Mouse (Mus musculus) midbrain, postnatal 0 days (tissue): ENCODE measurements around the gene Eya2. TPM values are rescaled to one million over a fixed set of nuclear protein-coding genes. Genes with fewer than 3 reads are reported as not detected.

Experiments used
- ATAC-seq: fragments of 200-750 bp; cut with Nextera tagmentation; 2 replicates; pipeline ENCODE4 v1.8.0; 2017; ENCODE audit warnings: moderate number of reproducible peaks, mild to moderate bottlenecking, moderate TSS enrichment, moderate library complexity; ENCODE audit not compliant: low FRiP score
- DNase-seq: peaks from one replicate; pipeline ENCODE4 v3.0.0-alpha.2; 2015; ENCODE audit warnings: low spot score
- H3K27ac ChIP-seq: fragments of 300-500 bp; sonication (generic); 2 replicates; pipeline ENCODE4 v1.5.1; 2014; ENCODE audit warnings: low read depth, mild to moderate bottlenecking, low read length, mixed read lengths
- H3K27me3 ChIP-seq: fragments of 300-500 bp; sonication (generic); 2 replicates; pipeline ENCODE4 v1.6.1; 2014; ENCODE audit warnings: low read length, control low read depth, mixed read lengths; ENCODE audit not compliant: insufficient read depth
- H3K36me3 ChIP-seq: fragments of 300-500 bp; sonication (generic); 2 replicates; pipeline ENCODE4 v1.6.1; 2014; ENCODE audit warnings: low read length, control low read depth, mixed read lengths; ENCODE audit not compliant: insufficient read depth
- H3K4me1 ChIP-seq: fragments of 300-500 bp; sonication (generic); 2 replicates; pipeline ENCODE4 v1.6.1; 2014; ENCODE audit warnings: mild to moderate bottlenecking, control low read depth, antibody characterized with exemption, low read length, mixed read lengths; ENCODE audit not compliant: insufficient read depth
- H3K4me2 ChIP-seq: fragments of 300-500 bp; sonication (generic); 2 replicates; pipeline ENCODE4 v1.6.1; 2014; ENCODE audit warnings: low read depth, mild to moderate bottlenecking, low read length, mixed read lengths; ENCODE audit not compliant: poor library complexity, severe bottlenecking
- H3K4me3 ChIP-seq: fragments of 300-500 bp; sonication (generic); 2 replicates; pipeline ENCODE4 v1.5.1; 2014; ENCODE audit warnings: low read depth, mild to moderate bottlenecking, low read length, moderate library complexity
- H3K9ac ChIP-seq: fragments of 300-500 bp; sonication (generic); replicated peaks from 2 replicates; pipeline ENCODE4 v1.6.1; 2014; ENCODE audit warnings: mild to moderate bottlenecking, low read length, moderate library complexity, mixed read lengths; ENCODE audit not compliant: poor library complexity, severe bottlenecking
- H3K9me3 ChIP-seq: fragments of 300-500 bp; sonication (generic); 2 replicates; pipeline ENCODE4 v1.6.1; 2016; ENCODE audit warnings: low read length, control low read depth
- CTCF ChIP-seq: IDR thresholded peaks from 2 replicates; pipeline ENCODE4 v1.5.1; 2016; ENCODE audit warnings: antibody characterized with exemption, mild to moderate bottlenecking
- WGBS: fragments of 180-500 bp; shearing (Covaris S2); extraction: QIAGEN DNeasy Blood & Tissue Kit; methylation state at CpG from one replicate; pipeline ENCODE4 v1.1.7; 2014; 5-methylcytosine and 5-hydroxymethylcytosine counted together
- polyA plus RNA-seq: library from polyadenylated mRNA; unstranded; fragments of >200 nt; fragmentation: Nextera tagmentation; extraction: Ambion mirVana; gene quantifications from 2 replicates; pipeline ENCODE4 v1.2.1, GENCODE M21; 2015
- total RNA-seq: library from RNA; depleted of rRNA; stranded (reverse); fragments of >200 nt; gene quantifications from 2 replicates; pipeline ENCODE4 v1.2.3, GENCODE M21; 2014

Eya2 gene
- total and polyA plus RNA-seq, 2 experiments from 2014 or later = 7.1 to 21.6 TPM

- TF ChIP-seq CTCF = no peak
- Histone ChIP-seq H3K27ac (no peak overlapping the region), H3K9ac (no peak overlapping the region), H3K4me2 (no peak overlapping the region), H3K27me3 (no peaks in the 10 kb centered on the region), H3K4me1 (no peaks in the 10 kb centered on the region), H3K4me3 (no peak overlapping the region), H3K9me3 (no peaks in the 10 kb centered on the region), H3K36me3 (no peaks in the 10 kb centered on the region)
- ATAC-seq (no peak), DNase-seq (no peak)
- WGBS = 73% methylated on average over 8 of the region's 8 CpGs
These were observed 11.8 kb upstream of the Eya2 start for GRCm38 (mm10) chr2:165583044-165583443.

GRCm38 (mm10) chr2:165583518-165583917, 11.3 kb upstream of the Eya2 start:
- Histone ChIP-seq H3K27me3 (no peaks in the 10 kb centered on the region), H3K27ac (no peak overlapping the region), H3K9ac (no peak overlapping the region), H3K4me2 (no peak overlapping the region), H3K4me1 (no peaks in the 10 kb centered on the region), H3K4me3 (no peak overlapping the region), H3K36me3 (no peaks in the 10 kb centered on the region), H3K9me3 (no peaks in the 10 kb centered on the region)
- WGBS = 81% methylated on average over 4 of the region's 4 CpGs
- ATAC-seq (no peak), DNase-seq (peak; percentile 58)
- no peak for TF ChIP-seq CTCF

- whole genome bisulfite sequencing = 81% methylated on average over 3 of the region's 3 CpGs
- ATAC-seq = no peak
- H3K36me3 ChIP-seq = no peaks in the 10 kb centered on the region
- no peak overlapping the region for H3K4me2 ChIP-seq
- H3K9ac ChIP-seq = no peak overlapping the region
- no peak overlapping the region for H3K27ac ChIP-seq
- DNase-seq = no peak
- no peaks in the 10 kb centered on the region for H3K27me3 ChIP-seq
- TF ChIP-seq CTCF = no peak
- no peaks in the 10 kb centered on the region for H3K4me1 ChIP-seq
- H3K4me3 ChIP-seq = no peak overlapping the region
- H3K9me3 ChIP-seq = no peaks in the 10 kb centered on the region
These were observed 10.3 kb upstream of the Eya2 start for GRCm38 (mm10) chr2:165584563-165584962.

- Histone ChIP-seq H3K9me3 (no peaks in the 10 kb centered on the region), H3K36me3 (no peaks in the 10 kb centered on the region), H3K27me3 (peaks cover 5% of the 10 kb centered on the region; the same call in 1 of the 2 replicates), H3K9ac (no peak overlapping the region), H3K27ac (no peak overlapping the region), H3K4me1 (no peaks in the 10 kb centered on the region), H3K4me2 (no peak overlapping the region), H3K4me3 (no peak overlapping the region)
- ATAC-seq (no peak), DNase-seq (no peak)
- no peak for TF ChIP-seq CTCF
- WGBS = 86% methylated on average over 16 of the region's 16 CpGs
These were observed 4.1 kb upstream of the Eya2 start for GRCm38 (mm10) chr2:165590742-165591141.

GRCm38 (mm10) chr2:165593763-165594162, 1.1 kb upstream of the Eya2 start:
- DNase-seq (no peak), ATAC-seq (no peak)
- H3K4me3 ChIP-seq = no peak overlapping the region
- no peaks in the 10 kb centered on the region for H3K36me3 ChIP-seq
- peaks cover 5% of the 10 kb centered on the region; the same call in 1 of the 2 replicates for H3K27me3 ChIP-seq
- no peak overlapping the region for H3K9ac ChIP-seq
- WGBS = 97% methylated on average over 2 of the region's 2 CpGs
- H3K4me1 ChIP-seq = no peaks in the 10 kb centered on the region
- H3K9me3 ChIP-seq = no peaks in the 10 kb centered on the region
- H3K4me2 ChIP-seq = no peak overlapping the region
- TF ChIP-seq CTCF = peak; percentile 39
- H3K27ac ChIP-seq = no peak overlapping the region

GRCm38 (mm10) chr2:165595676-165596070, 841 bp downstream of the Eya2 start:
- ATAC-seq (no peak), DNase-seq (no peak)
- no peaks in the 10 kb centered on the region for H3K4me1 ChIP-seq
- WGBS = 2% methylated on average over 13 of the region's 13 CpGs
- H3K27ac ChIP-seq = no peak overlapping the region
- peaks cover 5% of the 10 kb centered on the region; the same call in 1 of the 2 replicates for H3K27me3 ChIP-seq
- no peaks in the 10 kb centered on the region for H3K9me3 ChIP-seq
- no peak overlapping the region for H3K9ac ChIP-seq
- H3K4me2 ChIP-seq = peak overlapping the region; percentile 99
- no peak for TF ChIP-seq CTCF
- H3K4me3 ChIP-seq = peak overlapping the region; percentile 49; the same call in 1 of the 2 replicates
- no peaks in the 10 kb centered on the region for H3K36me3 ChIP-seq
